In the genomic region with DNA sequence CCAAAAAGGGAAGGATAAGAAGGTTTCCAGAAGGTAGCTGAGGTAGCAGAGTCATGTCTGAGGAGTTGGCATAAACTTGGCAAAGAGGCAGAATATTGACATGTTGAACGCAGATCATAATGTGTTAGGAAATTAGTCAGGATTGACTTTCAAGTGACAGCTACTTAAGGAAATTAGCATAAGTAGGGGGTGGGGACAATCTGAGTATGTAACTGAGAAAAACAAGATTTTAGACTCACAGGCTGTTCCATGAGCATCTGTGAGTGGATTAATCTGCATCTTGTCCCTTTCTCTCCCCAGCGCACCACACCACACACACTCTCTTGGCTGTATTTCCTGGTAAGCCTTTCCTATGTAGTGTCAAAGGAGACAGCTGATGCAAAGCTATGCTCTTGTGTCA, we compare ENCODE assay signal across 26 mouse cellular contexts. TPM values are rescaled to one million over a fixed set of nuclear protein-coding genes. Genes with fewer than 3 reads are reported as not detected.
DNase-seq lines count a peak whose midpoint lies in the region; ATAC-seq and TF ChIP-seq lines count a peak whose summit lies in the region.
"Had no signal": no experiment of that assay in that cellular context is flagged by ENCODE, and none has a peak within 500 bp of the region (broad histone marks: within the 10 kb centered on the region; RNA-seq: fewer than 3 reads in every experiment).

No protein-coding gene starts in this region.

- H3K27ac ChIP-seq in forebrain, embryonic 15.5 days (replicated peaks) = peak overlapping the region; percentile 33; the same call in 1 of the 2 replicates
- H3K27ac ChIP-seq in forebrain, embryonic 10.5 days = no peak overlapping the region
- H3K27ac ChIP-seq in limb, embryonic 15.5 days = peak overlapping the region; percentile 65; the same call in 1 of the 2 replicates
- no peak overlapping the region for H3K27ac ChIP-seq in limb, embryonic 10.5 days
- H3K27ac ChIP-seq in forebrain, embryonic 16.5 days (ENCODE audit: low read length) = no peak overlapping the region
- H3K27ac ChIP-seq: heart, adult 2 months; heart, embryonic 10.5 days; hindbrain, embryonic 14.5 days had no signal

- no peak overlapping the region for H3K4me3 ChIP-seq in forebrain, embryonic 15.5 days
- H3K4me3 ChIP-seq in forebrain, embryonic 10.5 days = no peak overlapping the region
- no peak overlapping the region for H3K4me3 ChIP-seq in limb, embryonic 15.5 days
- no peak overlapping the region for H3K4me3 ChIP-seq in limb, embryonic 10.5 days
- no peak overlapping the region for H3K4me3 ChIP-seq in forebrain, embryonic 16.5 days (replicated peaks; ENCODE audit: low read length)
- H3K4me3 ChIP-seq: heart, adult 2 months; heart, embryonic 10.5 days; heart, embryonic 13.5 days had no signal

- H3K4me1 ChIP-seq in forebrain, embryonic 15.5 days = peaks cover 23% of the 10 kb centered on the region
- H3K4me1 ChIP-seq in forebrain, embryonic 10.5 days = no peaks in the 10 kb centered on the region
- H3K4me1 ChIP-seq in limb, embryonic 15.5 days = peaks cover 5% of the 10 kb centered on the region; the same call in 1 of the 2 replicates
- H3K4me1 ChIP-seq in limb, embryonic 10.5 days = no peaks in the 10 kb centered on the region
- peaks cover 22% of the 10 kb centered on the region for H3K4me1 ChIP-seq in forebrain, embryonic 16.5 days (replicated peaks; ENCODE audit: control insufficient read depth, insufficient read depth, low read length)

- H3K9me3 ChIP-seq in forebrain, embryonic 15.5 days = no peaks in the 10 kb centered on the region
- H3K9me3 ChIP-seq in forebrain, embryonic 10.5 days = no peaks in the 10 kb centered on the region
- no peaks in the 10 kb centered on the region for H3K9me3 ChIP-seq in limb, embryonic 15.5 days
- no peaks in the 10 kb centered on the region for H3K9me3 ChIP-seq in limb, embryonic 10.5 days (replicated peaks)
- H3K9me3 ChIP-seq in forebrain, embryonic 16.5 days (ENCODE audit: control insufficient read depth, low read length) = no peaks in the 10 kb centered on the region
- H3K9me3 ChIP-seq: heart, embryonic 10.5 days; heart, embryonic 13.5 days had no signal

- TF ChIP-seq POLR2A in brain, embryonic 14.5 days (IDR thresholded peaks at IDR 0.05; ENCODE audit: borderline replicate concordance, extremely low read depth, insufficient read depth, insufficient read length, poor library complexity, severe bottlenecking) = no peak

- no peak for TF ChIP-seq CTCF in brain, embryonic 14.5 days (IDR thresholded peaks at IDR 0.05; ENCODE audit: borderline replicate concordance, extremely low read depth, insufficient read depth, insufficient read length)

- 46% methylated on average over 2 of the region's 2 CpGs for WGBS in forebrain, embryonic 15.5 days
- WGBS in forebrain, embryonic 10.5 days = 98% methylated on average over 2 of the region's 2 CpGs
- WGBS in limb, embryonic 15.5 days = 82% methylated on average over 2 of the region's 2 CpGs
- WGBS in limb, embryonic 10.5 days = 95% methylated on average over 2 of the region's 2 CpGs
- 38% methylated on average over 2 of the region's 2 CpGs for WGBS in forebrain, embryonic 16.5 days

- H3K36me3 ChIP-seq in forebrain, embryonic 15.5 days = peaks cover 3% of the 10 kb centered on the region
- peaks cover 13% of the 10 kb centered on the region for H3K36me3 ChIP-seq in forebrain, embryonic 10.5 days (replicated peaks)
- H3K36me3 ChIP-seq in limb, embryonic 15.5 days = peaks cover 6% of the 10 kb centered on the region
- peaks cover 15% of the 10 kb centered on the region for H3K36me3 ChIP-seq in limb, embryonic 10.5 days
- peaks cover 6% of the 10 kb centered on the region for H3K36me3 ChIP-seq in forebrain, embryonic 16.5 days (ENCODE audit: control insufficient read depth, insufficient read depth)

- H3K4me2 ChIP-seq in forebrain, embryonic 15.5 days (replicated peaks) = no peak overlapping the region
- H3K4me2 ChIP-seq in limb, embryonic 15.5 days = no peak overlapping the region
- no peak overlapping the region for H3K4me2 ChIP-seq in forebrain, embryonic 16.5 days (ENCODE audit: low read length)
- H3K4me2 ChIP-seq: heart, embryonic 13.5 days; hindbrain, embryonic 14.5 days had no signal

- no peak for DNase-seq in forebrain, embryonic 10.5 days (ENCODE audit: extremely low spot score, low spot score)
- no peak for DNase-seq in limb, embryonic 10.5 days (ENCODE audit: low spot score)
- peak; percentile 78 for DNase-seq in brain, embryonic 14.5 days (ENCODE audit: low read depth)
- DNase-seq in gastrocnemius, adult 8-10 months (ENCODE audit: low spot score in 2 of 2) = no peak
- no peak for DNase-seq in kidney, postnatal 36 days
- DNase-seq: adrenal gland, postnatal 10 days; adrenal gland, postnatal 36 days; cerebellum, adult 11-12 months; cerebellum, adult 8-10 months; cerebellum, postnatal 10 days; cerebellum, postnatal 36 days; gastrocnemius, postnatal 10 days; gastrocnemius, postnatal 36 days; heart, adult 2 months; heart, postnatal 14 days; heart, postnatal 4 days had no signal

- no peak overlapping the region for H3K9ac ChIP-seq in forebrain, embryonic 15.5 days (replicated peaks)
- H3K9ac ChIP-seq in limb, embryonic 15.5 days = no peak overlapping the region
- no peak overlapping the region for H3K9ac ChIP-seq in forebrain, embryonic 16.5 days (replicated peaks; ENCODE audit: low read depth, low read length)
- H3K9ac ChIP-seq: hindbrain, embryonic 14.5 days had no signal

- H3K27me3 ChIP-seq in forebrain, embryonic 15.5 days = no peaks in the 10 kb centered on the region
- no peaks in the 10 kb centered on the region for H3K27me3 ChIP-seq in forebrain, embryonic 10.5 days (ENCODE audit: poor library complexity, severe bottlenecking)
- H3K27me3 ChIP-seq in limb, embryonic 15.5 days = no peaks in the 10 kb centered on the region
- no peaks in the 10 kb centered on the region for H3K27me3 ChIP-seq in limb, embryonic 10.5 days (ENCODE audit: low read depth, poor library complexity, severe bottlenecking)
- H3K27me3 ChIP-seq in forebrain, embryonic 16.5 days (replicated peaks; ENCODE audit: control insufficient read depth, insufficient read depth, low read length) = no peaks in the 10 kb centered on the region
- H3K27me3 ChIP-seq: heart, embryonic 13.5 days had no signal

- ATAC-seq in forebrain, embryonic 15.5 days (replicated peaks) = peak; percentile 80
- ATAC-seq in limb, embryonic 15.5 days (ENCODE audit: insufficient number of reproducible peaks, low FRiP score, low TSS enrichment, low read depth) = no peak
- ATAC-seq in forebrain, embryonic 16.5 days = peak; percentile 70
- ATAC-seq: CD4-positive, CD25-positive, alpha-beta regulatory T cell, adult 4 months; hindbrain, postnatal 0 days; inflammation-experienced regulatory T-cells, adult 6 months; intestine, embryonic 16.5 days had no signal

RNA-seq across cellular contexts. Expression of a gene that starts 6.0 kb away (rescaled TPM):
- 4.2 and 4.3 TPM in 2 replicates for polyA plus RNA-seq in forebrain, embryonic 15.5 days (2015; fragmentation: Nextera tagmentation; extraction: Ambion mirVana)
- polyA plus RNA-seq in forebrain, embryonic 10.5 days (2016; fragmentation: Nextera tagmentation; extraction: Ambion mirVana) = 1.5 and 1.8 TPM in 2 replicates
- polyA plus RNA-seq in limb, embryonic 15.5 days (2015; fragmentation: Nextera tagmentation; extraction: Ambion mirVana) = 0.94 and 1.3 TPM in 2 replicates
- 1.5 and 1.9 TPM in 2 replicates for polyA plus RNA-seq in limb, embryonic 10.5 days (2016; fragmentation: Nextera tagmentation; extraction: Ambion mirVana)
- polyA plus RNA-seq in brain, embryonic 14.5 days (2012; rRNA removed) = 38.2 and 45.0 TPM in 2 replicates
- 4.5 and 4.7 TPM in 2 replicates for polyA plus RNA-seq in forebrain, embryonic 16.5 days (2015; fragmentation: Nextera tagmentation; extraction: Ambion mirVana)
- under 1 TPM; 0.68 to 0.96 (median 0.80) TPM for total RNA-seq in gastrocnemius, adult 8-10 months (2022)
- polyA plus RNA-seq: inflammation-experienced regulatory T-cells, adult 6 months had no signal

Comparison
In these comparisons a context has a peak if more than half of its experiments do, and no peak if none do; other contexts are left out.
1. H3K27ac ChIP-seq: peak in forebrain, embryonic 15.5 days (single experiment) and limb, embryonic 15.5 days (single experiment); none in forebrain, embryonic 10.5 days (single experiment), limb, embryonic 10.5 days (single experiment) and forebrain, embryonic 16.5 days (single experiment).